Mouse (Mus musculus): ENCODE results near the gene Tceal7.

DNA sequence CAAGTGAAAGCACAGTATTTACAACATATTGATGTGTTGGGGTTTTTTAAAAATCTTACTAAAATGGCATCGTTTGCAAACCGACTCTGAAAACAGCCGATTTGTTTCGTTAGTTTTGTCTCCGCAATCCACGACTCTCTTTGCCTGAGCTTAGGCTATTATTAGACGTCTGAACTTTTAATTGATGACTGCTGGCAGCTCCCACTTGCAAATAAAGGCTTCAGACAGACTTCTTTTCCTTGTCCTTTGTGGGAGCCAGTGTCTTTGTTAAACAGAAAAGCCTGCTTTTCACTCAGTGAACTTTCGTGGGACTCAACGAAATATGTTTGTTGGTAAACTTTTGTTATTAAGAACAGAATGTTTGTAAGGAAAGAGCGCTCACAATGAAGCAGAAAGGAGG is 41.8 kb upstream of the Tceal7 start:
- TF ChIP-seq CTCF (IDR thresholded peaks at IDR 0.05; ENCODE audit: borderline replicate concordance, control insufficient read depth, extremely low read depth, insufficient read depth, low read length, poor library complexity) (no peak), POLR2A (IDR thresholded peaks at IDR 0.05; ENCODE audit: control insufficient read depth, extremely low read depth, insufficient read depth, low read length, poor library complexity) (no peak)

Data from thymus, adult 2 months (tissue).